Mouse (Mus musculus) testis, adult 2 months (tissue): Measurements from ENCODE around the gene Ralgps1.

Experiments
- CTCF ChIP-seq: fragments of 200-500 bp; IDR thresholded peaks from 2 replicates; pipeline ENCODE4 v1.5.1; 2012; ENCODE audit warnings: low read depth, mild to moderate bottlenecking, inconsistent platforms, low read length, moderate library complexity; ENCODE audit not compliant: control insufficient read depth, insufficient read depth, insufficient replicate concordance
- POLR2A ChIP-seq: fragments of 200-500 bp; IDR thresholded peaks from 2 replicates; pipeline ENCODE4 v1.6.1; 2012; ENCODE audit warnings: low read depth, mild to moderate bottlenecking, inconsistent platforms, low read length, moderate library complexity; ENCODE audit not compliant: control insufficient read depth

GRCm38 (mm10) chr2:33218903-33219625, 152.2 kb downstream of the Ralgps1 start:
- TF ChIP-seq CTCF (0 out of 2 replicates have a peak, but pooled peaks have one; percentile 17), POLR2A (no peak)
